Mouse (Mus musculus) ES-Bruce4 (cell line): Measurements from ENCODE around the gene Gm21854. TPM values are rescaled to one million over a fixed set of nuclear protein-coding genes. Genes with fewer than 3 reads are reported as not detected.
"Not testable (repeated sequence)": the region's sequence is repeated elsewhere in the genome, so short reads cannot be mapped to it uniquely, and the experiment has no call there.

ENCODE experiments used
- H3K27ac ChIP-seq: 2 replicates; pipeline ENCODE4 v1.5.1; 2012; ENCODE audit warnings: low read length, inconsistent platforms; ENCODE audit not compliant: insufficient read depth
- H3K27me3 ChIP-seq: 2 replicates; pipeline ENCODE4 v1.6.1; 2012; ENCODE audit warnings: mild to moderate bottlenecking, low read length, inconsistent platforms; ENCODE audit not compliant: control insufficient read depth, poor library complexity, insufficient read depth, severe bottlenecking
- H3K36me3 ChIP-seq: 2 replicates; pipeline ENCODE4 v1.6.1; 2012; ENCODE audit warnings: inconsistent platforms, mild to moderate bottlenecking, low read length, moderate library complexity; ENCODE audit not compliant: control insufficient read depth, poor library complexity, insufficient read depth, severe bottlenecking
- H3K4me1 ChIP-seq: one replicate; pipeline ENCODE4 v1.8.1; 2011; ENCODE audit warnings: low read length; ENCODE audit not compliant: control insufficient read depth, insufficient read depth
- H3K4me3 ChIP-seq: 2 replicates; pipeline ENCODE4 v1.5.1; 2011; ENCODE audit warnings: low read depth, mild to moderate bottlenecking, low read length
- H3K9ac ChIP-seq: 2 replicates; pipeline ENCODE4 v1.6.1; 2012; ENCODE audit warnings: low read depth, mild to moderate bottlenecking, inconsistent platforms; ENCODE audit not compliant: poor library complexity, severe bottlenecking
- H3K9me3 ChIP-seq: replicated peaks from 2 replicates; pipeline ENCODE4 v1.6.1; 2012; ENCODE audit warnings: mild to moderate bottlenecking, low read length, inconsistent platforms; ENCODE audit not compliant: control insufficient read depth, poor library complexity, insufficient read depth, severe bottlenecking
- polyA plus RNA-seq: library from polyadenylated mRNA; stranded (reverse); fragments of >200 nt; gene quantifications from 2 replicates; pipeline ENCODE4 v1.2.4, GENCODE M21; 2011; ENCODE audit warnings: low read depth; ENCODE audit not compliant: missing spikeins, insufficient read depth, insufficient read length

The Gm21854 gene
- not detected in 2 replicates for polyA plus RNA-seq

DNA sequence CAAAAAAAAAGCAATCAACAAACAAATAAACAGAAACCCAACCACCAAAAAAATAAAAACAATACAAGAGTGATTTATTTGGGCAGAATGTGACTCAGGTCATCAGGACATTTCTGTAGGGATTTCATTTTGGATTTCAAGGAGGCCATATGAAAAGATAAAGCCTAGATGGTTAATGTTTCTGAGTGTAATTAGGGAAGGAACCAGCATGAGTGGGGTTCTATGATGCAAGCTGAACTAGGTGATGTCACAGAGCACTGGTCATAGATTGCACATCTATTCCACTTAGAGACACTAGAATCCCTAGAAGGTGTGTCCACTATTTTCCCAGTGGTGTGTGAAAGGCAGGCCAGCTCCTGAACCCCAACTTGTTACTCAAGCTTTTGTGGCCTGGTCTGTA, at the start of gene Gm21854:
TSS of gene Gm21854 (plus strand) at position 301 of the 400 bp plus-strand sequence.
- not testable (repeated sequence) for H3K27me3 ChIP-seq, H3K9ac ChIP-seq, H3K4me1 ChIP-seq, H3K27ac ChIP-seq, H3K9me3 ChIP-seq, H3K4me3 ChIP-seq, H3K36me3 ChIP-seq

Other genes starting within 250 kb of the Gm21854 start
- not detected in 2 replicates for gene Gm20914, start 69.0 kb downstream of the Gm21854 start, polyA plus RNA-seq
- not detected in 2 replicates for gene Gm28171, start 136.4 kb downstream of the Gm21854 start, polyA plus RNA-seq